Mouse (Mus musculus): ENCODE results near the gene Git2.

Gene Git2

DNA sequence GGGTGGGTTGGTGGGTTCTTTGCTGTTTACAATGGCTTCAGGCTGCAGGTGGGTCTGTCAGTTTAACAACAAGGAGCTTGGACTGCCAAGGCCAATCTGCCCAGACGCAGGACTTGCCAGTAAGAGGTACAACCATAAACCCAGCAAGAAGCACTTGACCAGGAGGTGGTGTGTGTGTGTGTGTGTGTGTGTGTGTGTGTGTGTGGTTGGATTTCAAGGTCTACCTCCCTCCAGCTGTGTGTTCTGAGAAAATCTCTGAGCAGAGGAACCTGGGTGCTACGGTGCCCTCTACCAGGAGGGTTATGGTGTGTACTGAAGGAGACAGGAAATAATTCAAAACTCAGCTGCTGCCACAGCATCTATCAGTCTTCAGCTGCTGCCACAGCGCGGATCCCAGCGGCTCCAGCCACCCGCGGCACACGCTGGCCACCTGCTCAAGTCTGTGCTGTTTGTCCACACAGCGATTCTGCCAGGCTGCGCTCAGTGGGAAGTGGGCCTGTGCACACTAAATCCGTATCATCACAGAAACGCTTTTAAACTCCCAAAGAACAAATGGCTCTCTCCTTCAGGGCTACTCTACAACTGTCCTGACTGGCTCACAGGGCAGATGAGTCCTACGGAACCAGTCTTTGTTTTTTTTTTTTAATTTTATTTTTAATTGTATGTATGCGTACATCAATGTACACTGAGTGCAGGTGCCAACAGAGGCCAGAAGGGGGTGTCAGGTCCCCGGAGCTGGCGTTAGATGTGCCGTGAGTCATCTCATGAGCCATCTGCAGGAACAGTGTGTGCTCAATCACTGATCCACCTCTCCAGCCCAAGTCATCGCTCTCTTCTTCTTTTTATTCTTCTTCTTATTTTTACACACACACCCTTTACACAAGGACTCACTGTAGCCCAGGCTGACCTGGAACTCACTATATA is 10.2 kb downstream of the Git2 start:
- DNase-seq (ENCODE audit: low spot score in 2 of 2) = no peak

DNA sequence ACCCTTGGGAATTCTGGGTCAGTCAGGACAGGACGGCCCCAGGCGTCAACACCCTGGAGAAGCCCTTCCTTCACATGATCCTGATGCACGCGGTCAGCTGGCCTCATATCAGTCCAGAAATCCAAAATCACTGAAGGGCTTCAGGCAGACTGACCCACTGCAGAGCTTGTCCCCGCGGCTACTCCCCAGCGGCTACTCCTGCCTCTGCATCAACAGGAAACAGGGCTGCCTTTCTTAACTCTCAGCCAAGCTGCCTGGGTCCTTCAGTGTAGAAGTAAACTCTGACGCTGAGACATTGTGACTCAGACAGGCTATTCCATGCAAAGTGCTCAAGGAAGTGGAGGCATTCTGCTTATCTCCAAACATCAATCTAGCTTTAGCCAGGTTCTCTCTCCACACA is 13.3 kb downstream of the Git2 start:
- no peak for DNase-seq (ENCODE audit: low spot score in 2 of 2)

DNA sequence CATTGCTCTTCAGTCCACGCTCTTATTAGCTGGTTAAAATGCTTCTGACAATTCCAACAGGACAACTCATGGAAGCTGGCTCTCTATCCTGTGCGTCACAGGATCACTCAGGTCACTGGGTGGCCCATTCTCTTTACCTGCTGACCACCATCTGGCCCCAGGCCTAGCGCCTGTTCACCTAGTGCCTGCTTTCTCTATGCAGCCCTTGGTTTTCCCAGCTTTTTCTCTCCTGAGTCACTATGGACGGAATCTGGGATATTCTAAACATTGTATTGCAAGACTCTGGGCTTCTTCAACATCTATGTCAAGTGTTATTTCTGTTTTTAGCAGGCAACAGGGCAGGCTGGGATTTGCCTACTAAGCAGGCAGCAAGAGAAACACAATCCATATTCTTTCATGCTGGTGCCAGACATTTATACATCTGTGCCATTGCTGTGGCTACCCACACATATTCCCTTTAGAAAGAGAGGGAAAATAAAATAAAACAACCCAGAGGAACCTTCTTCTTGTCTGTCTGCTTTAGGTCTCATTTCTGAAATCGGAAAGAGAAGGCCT is 15.7 kb downstream of the Git2 start:
- no peak for DNase-seq (ENCODE audit: low spot score in 2 of 2)

DNA sequence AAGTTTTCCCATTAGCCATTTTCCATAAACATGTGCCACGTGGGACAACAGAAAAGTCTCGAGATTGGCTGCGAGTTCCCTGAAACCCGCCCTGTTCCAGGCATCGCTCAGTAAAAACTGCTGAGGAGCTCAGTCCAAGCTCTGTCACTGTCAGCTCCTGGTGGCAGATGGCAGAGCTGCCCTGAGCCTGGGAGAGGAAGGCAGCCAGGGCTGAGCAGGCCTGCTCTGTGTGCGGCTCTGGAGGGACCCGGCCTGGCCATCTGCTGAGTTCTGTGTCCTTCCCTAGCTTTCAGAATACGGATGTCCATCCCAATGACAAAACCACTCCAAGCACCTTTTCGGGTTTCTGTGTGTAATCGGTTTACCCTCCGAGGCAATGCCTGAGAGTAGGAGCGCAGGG is 21.9 kb downstream of the Git2 start:
- no peak for DNase-seq (ENCODE audit: low spot score in 2 of 2)

- no peak for DNase-seq (ENCODE audit: low spot score in 2 of 2)
Measured at GRCm38 (mm10) chr5:114752397-114752796, 22.9 kb downstream of the Git2 start.

DNA sequence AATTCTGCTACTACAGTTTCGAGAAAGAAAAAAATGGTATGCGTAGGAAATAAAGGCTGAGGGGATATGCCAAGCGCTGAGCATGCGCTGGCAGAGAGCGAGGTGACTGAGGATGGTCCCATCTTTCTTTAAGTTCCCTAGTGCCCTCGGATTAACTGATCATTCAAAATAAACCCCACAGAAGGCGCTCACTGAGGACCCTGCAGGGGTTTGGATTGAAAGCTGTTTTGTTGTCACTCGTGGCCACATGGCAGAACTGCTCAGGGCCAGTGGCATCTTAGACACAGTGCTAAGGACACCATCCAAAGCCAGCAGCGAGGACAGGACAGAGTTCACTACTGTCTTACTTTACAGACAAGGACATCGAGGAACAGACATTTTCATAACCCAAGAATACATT is 25.0 kb downstream of the Git2 start:
- no peak for DNase-seq (ENCODE audit: low spot score in 2 of 2)

DNA sequence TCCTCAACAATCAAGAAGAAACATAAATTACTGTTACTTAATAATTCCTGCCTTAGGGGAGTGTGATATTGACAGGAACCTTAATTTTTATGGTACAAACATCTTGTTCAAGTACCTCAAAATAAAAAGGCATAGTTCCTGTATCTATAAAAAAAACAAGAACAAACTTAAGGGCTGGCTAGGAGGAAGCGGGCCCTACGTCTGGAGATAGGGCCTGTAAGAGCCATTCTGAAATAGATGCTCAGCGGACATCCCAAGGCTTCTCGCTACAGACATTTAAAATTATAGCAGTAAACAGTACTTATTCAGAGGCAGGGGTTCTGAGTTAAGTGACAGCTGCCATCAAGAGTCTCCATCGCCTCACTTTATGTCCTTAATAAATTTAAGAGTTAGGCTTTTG is 27.8 kb downstream of the Git2 start:
- DNase-seq (ENCODE audit: low spot score in 2 of 2) = no peak

DNA sequence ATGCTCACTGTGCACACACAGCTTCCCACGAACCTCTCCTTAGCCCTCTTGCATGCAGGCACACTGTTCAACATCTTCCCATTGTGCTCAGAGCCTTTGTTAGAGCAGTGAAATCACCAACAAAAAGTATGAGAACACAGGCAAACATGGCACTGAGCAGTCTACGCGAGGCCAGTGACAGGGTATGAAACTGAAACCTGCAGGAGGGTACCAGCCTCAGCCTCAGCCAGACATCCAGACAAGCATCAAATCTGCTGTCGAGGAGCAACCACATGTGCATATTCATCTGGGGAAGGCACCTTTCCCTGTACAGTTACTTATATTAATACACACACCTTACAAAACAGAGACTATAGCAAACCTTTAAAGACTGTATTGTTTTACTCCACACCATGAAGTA is 28.4 kb downstream of the Git2 start:
- no peak for DNase-seq (ENCODE audit: low spot score in 2 of 2)

DNA sequence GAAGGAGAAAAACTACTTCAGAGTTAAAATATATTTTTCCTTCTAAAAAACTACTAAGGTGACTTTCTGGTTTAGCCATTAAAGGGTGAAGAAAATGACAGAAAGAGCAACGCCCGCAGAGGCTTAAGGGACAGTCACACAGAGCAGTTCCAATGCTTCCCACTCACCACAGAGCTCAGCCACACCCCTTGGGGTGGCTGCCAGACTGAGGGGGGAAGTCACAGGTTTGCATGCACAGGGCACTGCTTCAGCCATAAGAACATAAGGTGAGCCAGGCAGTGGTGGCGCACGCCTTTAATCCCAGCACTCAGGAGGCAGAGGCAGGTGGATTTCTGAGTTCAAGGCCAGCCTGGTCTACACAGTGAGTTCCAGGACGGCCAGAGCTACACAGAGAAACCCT is 29.7 kb downstream of the Git2 start:
- DNase-seq (ENCODE audit: low spot score in 2 of 2) = no peak

GRCm38 (mm10) chr5:114743697-114744090 is 31.6 kb downstream of the Git2 start:
- no peak for DNase-seq (ENCODE audit: low spot score in 2 of 2)

- peak in 1 of 2 experiments; percentile 54 for DNase-seq (ENCODE audit: low spot score in 2 of 2)
Measured at GRCm38 (mm10) chr5:114742998-114743696, 32.2 kb downstream of the Git2 start.

DNA sequence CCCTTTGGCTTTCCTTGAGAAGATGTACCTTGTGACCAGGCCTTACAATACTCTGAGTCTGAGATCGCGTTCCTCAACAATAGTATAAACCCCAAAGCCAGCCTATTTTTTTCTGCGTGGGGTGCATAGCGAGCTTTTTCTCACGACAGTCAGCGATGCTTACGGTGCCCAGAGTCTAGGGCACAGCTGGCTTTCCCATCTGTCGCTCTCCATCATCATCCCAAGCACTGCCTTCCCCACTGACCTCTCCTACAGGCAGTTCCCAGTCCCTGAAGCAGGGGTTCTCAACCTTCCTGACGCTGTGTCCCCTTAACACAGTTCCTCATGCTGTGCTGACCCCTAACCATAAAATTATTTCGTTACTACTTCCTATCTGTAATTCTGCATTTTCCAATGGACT is 32.7 kb downstream of the Git2 start:
- DNase-seq (ENCODE audit: low spot score in 2 of 2) = no peak

- no peak for DNase-seq (ENCODE audit: low spot score in 2 of 2)
Measured at GRCm38 (mm10) chr5:114740595-114740994, 34.7 kb downstream of the Git2 start.

DNA sequence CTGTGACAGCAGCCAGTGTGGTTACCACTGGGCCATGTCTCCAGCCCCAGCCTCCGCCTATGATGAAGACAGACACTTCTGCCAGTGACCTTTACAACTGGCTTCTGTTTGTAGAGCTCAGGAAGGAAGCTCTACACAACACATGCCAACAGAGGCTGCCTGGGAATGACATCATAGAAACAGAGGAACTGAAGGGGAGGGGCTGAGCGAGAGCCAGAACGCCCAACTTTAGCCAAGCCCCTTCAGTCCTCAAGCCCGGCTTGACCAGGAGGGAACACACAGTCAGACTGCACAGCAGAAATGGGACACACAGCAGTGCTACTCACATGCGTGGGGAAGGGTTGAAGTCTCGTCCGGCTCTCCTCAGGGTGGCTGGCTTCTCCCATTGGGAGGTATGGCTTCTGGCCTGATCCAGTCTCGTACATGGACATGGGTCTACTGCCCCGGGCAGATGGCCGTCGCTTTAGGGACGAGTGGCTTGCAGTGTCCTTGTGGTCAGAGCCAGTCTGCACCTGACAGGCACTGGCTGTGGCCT is 36.5 kb downstream of the Git2 start:
- DNase-seq (ENCODE audit: low spot score in 2 of 2) = no peak

GRCm38 (mm10) chr5:114737090-114737887 is 38.0 kb downstream of the Git2 start:
- peak in 1 of 2 experiments; percentile 38 for DNase-seq (ENCODE audit: low spot score in 2 of 2)

- DNase-seq (ENCODE audit: low spot score in 2 of 2) = no peak
Measured at GRCm38 (mm10) chr5:114733606-114734005, 41.7 kb downstream of the Git2 start.

GRCm38 (mm10) chr5:114731969-114732368 is 43.3 kb downstream of the Git2 start:
- DNase-seq (ENCODE audit: low spot score in 2 of 2) = no peak

DNA sequence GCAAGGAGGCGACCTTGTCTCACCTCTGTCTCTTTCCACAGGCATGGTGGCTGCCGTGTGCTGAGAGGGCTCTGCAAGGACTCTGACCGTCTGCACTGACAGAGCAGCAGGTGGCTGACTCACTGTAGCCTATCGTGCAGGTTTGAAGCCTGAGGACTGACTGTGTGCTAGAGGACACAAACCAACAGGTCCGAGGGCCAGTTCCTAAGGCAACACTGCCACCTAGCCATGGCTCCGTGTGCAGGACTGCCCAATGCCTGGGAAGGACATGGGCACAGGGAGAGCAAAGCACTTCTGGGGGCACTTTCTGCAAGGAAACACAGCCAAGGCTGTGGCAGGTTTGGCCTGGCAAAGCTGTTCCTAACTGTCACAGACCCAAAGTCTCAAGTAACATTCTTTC is 43.8 kb downstream of the Git2 start:
- no peak for DNase-seq (ENCODE audit: low spot score in 2 of 2)

GRCm38 (mm10) chr5:114730129-114730528 is 45.2 kb downstream of the Git2 start:
- no peak for DNase-seq (ENCODE audit: low spot score in 2 of 2)

- no peak for DNase-seq (ENCODE audit: low spot score in 2 of 2)
Measured at GRCm38 (mm10) chr5:114728160-114728559, 47.2 kb downstream of the Git2 start.

DNA sequence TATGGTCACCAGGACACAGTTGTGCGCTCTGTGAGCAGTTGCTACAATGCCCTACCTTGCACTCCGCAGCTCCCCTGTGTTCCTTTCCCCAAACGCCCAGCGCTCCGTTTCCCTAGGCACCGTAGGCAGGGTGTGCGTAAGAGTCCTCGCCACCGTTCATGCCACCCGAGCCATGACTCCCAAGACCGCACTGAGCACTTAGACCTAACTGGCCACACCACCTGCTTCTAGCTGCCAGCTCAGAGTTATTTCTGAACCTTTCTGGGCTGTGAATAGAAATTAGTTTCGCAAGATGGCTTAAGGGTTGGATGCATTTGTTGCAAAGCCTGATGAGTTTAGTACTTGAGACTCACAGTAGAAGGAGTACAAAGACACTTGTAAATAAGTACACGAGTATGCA is 52.5 kb downstream of the Git2 start:
- DNase-seq (ENCODE audit: low spot score in 2 of 2) = no peak

DNA sequence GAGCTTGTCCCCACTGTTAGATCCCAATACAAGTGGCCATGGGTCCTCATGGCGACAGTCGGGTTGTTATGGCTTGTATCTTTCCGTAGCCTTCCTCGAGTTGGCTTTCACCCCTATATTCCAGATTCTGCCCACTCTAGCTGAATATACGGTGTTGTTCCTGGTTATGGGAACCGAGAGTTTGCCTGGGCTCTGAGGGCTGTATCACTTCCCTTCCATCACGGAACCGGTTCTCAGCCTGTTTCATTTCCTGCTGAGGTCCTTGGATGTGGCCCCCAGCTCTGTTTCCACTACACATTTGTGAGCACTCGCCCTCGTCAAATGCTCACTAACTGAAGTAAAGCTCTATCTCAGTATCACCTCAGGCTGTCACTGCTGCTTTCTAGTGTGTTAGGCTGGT is 53.3 kb downstream of the Git2 start:
- DNase-seq (ENCODE audit: low spot score in 2 of 2) = no peak

All from frontal cortex, postnatal 10 days (tissue).